8 mouse cellular contexts compared by ENCODE assay signal in the genomic region with DNA sequence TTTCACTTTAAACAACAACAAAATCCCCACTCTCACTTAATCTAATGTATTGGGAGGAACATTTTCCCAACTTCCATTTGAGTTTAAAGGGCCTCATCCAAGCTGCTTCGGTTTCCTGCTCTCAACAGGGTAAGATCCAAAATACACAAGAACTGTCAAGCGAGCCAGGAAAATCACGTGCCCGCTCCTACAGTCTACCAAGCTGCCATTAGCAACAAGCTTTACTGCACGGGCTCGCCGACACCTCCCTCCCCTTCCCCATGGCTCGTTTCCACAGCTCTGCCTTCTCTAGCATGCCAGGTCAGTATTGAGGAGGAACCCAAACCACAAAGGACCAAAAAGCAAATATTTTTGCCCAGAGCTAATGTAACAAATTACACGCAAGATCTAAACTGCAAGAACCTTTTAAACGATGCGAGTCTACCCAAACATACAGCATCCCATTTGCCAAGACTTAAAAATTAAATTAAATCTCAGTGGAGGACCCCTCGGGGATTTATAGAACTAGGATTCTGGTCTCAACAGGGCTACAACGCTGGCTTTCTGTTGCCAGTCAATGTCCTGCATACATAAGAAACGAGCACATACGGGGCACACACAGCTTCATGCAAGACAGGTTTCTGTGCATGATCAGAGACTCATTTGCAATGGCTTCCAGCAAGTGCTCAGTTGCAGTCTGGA.
DNase-seq lines count a peak whose midpoint lies in the region; ATAC-seq and TF ChIP-seq lines count a peak whose summit lies in the region.

No protein-coding gene starts in this region.

- peak; percentile 68 for DNase-seq in kidney, adult 11 months
- peak; percentile 71 to 84 for DNase-seq in cerebellum, adult 2 months
- peak; percentile 75 for DNase-seq in left cerebral cortex, postnatal 4 days
- DNase-seq in midbrain, embryonic 11.5 days (ENCODE audit: low spot score, missing footprints) = no peak

- no peak for TF ChIP-seq CTCF in cerebellum, adult 2 months (IDR thresholded peaks at IDR 0.05; ENCODE audit: borderline replicate concordance, insufficient read depth, low read depth, low read length)

- no peak overlapping the region for H3K27ac ChIP-seq in kidney, embryonic 16.5 days (ENCODE audit: low read length)
- H3K27ac ChIP-seq in cerebellum, adult 2 months (ENCODE audit: insufficient read depth, low read length) = peak overlapping the region; percentile 13; the same call in 1 of the 2 replicates
- H3K27ac ChIP-seq in heart, embryonic 12.5 days (ENCODE audit: poor library complexity, severe bottlenecking) = no peak overlapping the region
- no peak overlapping the region for H3K27ac ChIP-seq in midbrain, embryonic 11.5 days (ENCODE audit: low read depth, low read length)

- no peak overlapping the region for H3K9ac ChIP-seq in kidney, embryonic 16.5 days (replicated peaks; ENCODE audit: low read length)
- H3K9ac ChIP-seq in heart, embryonic 12.5 days = no peak overlapping the region
- H3K9ac ChIP-seq in midbrain, embryonic 11.5 days (ENCODE audit: low read length) = no peak overlapping the region

- no peak for ATAC-seq in kidney, embryonic 16.5 days (ENCODE audit: low FRiP score, low TSS enrichment)
- ATAC-seq in heart, embryonic 12.5 days (ENCODE audit: insufficient number of reproducible peaks, low FRiP score) = peak; percentile 55; the same call in 1 of the 2 replicates
- no peak for ATAC-seq in erythroid progenitor cell, adult 5-6 weeks (replicated peaks; ENCODE audit: low FRiP score, poor library complexity, severe bottlenecking)
- no peak for ATAC-seq in activated CD4-positive, CD25-positive, alpha-beta regulatory T cell, adult 4 months
- no peak for ATAC-seq in midbrain, embryonic 11.5 days (ENCODE audit: low FRiP score)

- intact Hi-C loops in left cerebral cortex, postnatal 4 days (cut with DNase I) = no loop called here

- no peak overlapping the region for H3K4me3 ChIP-seq in kidney, embryonic 16.5 days (ENCODE audit: low read length)
- H3K4me3 ChIP-seq in cerebellum, adult 2 months (replicated peaks; ENCODE audit: insufficient read depth, low read depth, low read length) = no peak overlapping the region
- H3K4me3 ChIP-seq in heart, embryonic 12.5 days = no peak overlapping the region
- no peak overlapping the region for H3K4me3 ChIP-seq in midbrain, embryonic 11.5 days (ENCODE audit: low read depth, low read length)

- H3K4me2 ChIP-seq in kidney, embryonic 16.5 days (replicated peaks; ENCODE audit: low read depth, low read length) = no peak overlapping the region
- H3K4me2 ChIP-seq in heart, embryonic 12.5 days = no peak overlapping the region
- no peak overlapping the region for H3K4me2 ChIP-seq in midbrain, embryonic 11.5 days

- TF ChIP-seq POLR2A in cerebellum, adult 2 months (IDR thresholded peaks at IDR 0.05; ENCODE audit: borderline replicate concordance, insufficient read depth, low read length) = no peak

- H3K9me3 ChIP-seq in kidney, embryonic 16.5 days (ENCODE audit: low read length) = peaks cover 8% of the 10 kb centered on the region
- H3K9me3 ChIP-seq in heart, embryonic 12.5 days (replicated peaks) = peaks cover 8% of the 10 kb centered on the region; the same call in 1 of the 2 replicates
- H3K9me3 ChIP-seq in midbrain, embryonic 11.5 days (ENCODE audit: control insufficient read depth, low read length) = peaks cover 8% of the 10 kb centered on the region; the same call in 1 of the 2 replicates

- 71% methylated on average over 15 of the region's 15 CpGs for WGBS in kidney, embryonic 16.5 days
- 23% methylated on average over 15 of the region's 15 CpGs for WGBS in cerebellum, adult 2 months
- WGBS in heart, embryonic 12.5 days = 75% methylated on average over 15 of the region's 15 CpGs
- 88% methylated on average over 15 of the region's 15 CpGs for WGBS in midbrain, embryonic 11.5 days

- H3K27me3 ChIP-seq in kidney, embryonic 16.5 days (ENCODE audit: insufficient read depth, low read length) = no peaks in the 10 kb centered on the region
- H3K27me3 ChIP-seq in cerebellum, adult 2 months (ENCODE audit: control insufficient read depth, insufficient read depth, low read length) = no peaks in the 10 kb centered on the region
- H3K27me3 ChIP-seq in heart, embryonic 12.5 days (replicated peaks) = no peaks in the 10 kb centered on the region
- H3K27me3 ChIP-seq in midbrain, embryonic 11.5 days (ENCODE audit: control insufficient read depth, insufficient read depth, low read length) = no peaks in the 10 kb centered on the region

- no peaks in the 10 kb centered on the region for H3K36me3 ChIP-seq in kidney, embryonic 16.5 days (ENCODE audit: insufficient read depth, low read length)
- H3K36me3 ChIP-seq in heart, embryonic 12.5 days = no peaks in the 10 kb centered on the region
- no peaks in the 10 kb centered on the region for H3K36me3 ChIP-seq in midbrain, embryonic 11.5 days (ENCODE audit: control insufficient read depth, insufficient read depth, low read length)

- no peaks in the 10 kb centered on the region for H3K4me1 ChIP-seq in kidney, embryonic 16.5 days (ENCODE audit: insufficient read depth, low read length)
- peaks cover 18% of the 10 kb centered on the region for H3K4me1 ChIP-seq in cerebellum, adult 2 months (ENCODE audit: control insufficient read depth, insufficient read depth, low read length)
- no peaks in the 10 kb centered on the region; the same call in 1 of the 2 replicates for H3K4me1 ChIP-seq in heart, embryonic 12.5 days (replicated peaks)
- no peaks in the 10 kb centered on the region for H3K4me1 ChIP-seq in midbrain, embryonic 11.5 days (ENCODE audit: control insufficient read depth, insufficient read depth, low read length)
